Mouse (Mus musculus): ENCODE measurements around the gene 1700029F12Rik. TPM values are rescaled to one million over a fixed set of nuclear protein-coding genes. Genes with fewer than 3 reads are reported as not detected.

1700029F12Rik gene
- polyA plus RNA-seq, 1 experiment from 2014 or later = not detected

DNA sequence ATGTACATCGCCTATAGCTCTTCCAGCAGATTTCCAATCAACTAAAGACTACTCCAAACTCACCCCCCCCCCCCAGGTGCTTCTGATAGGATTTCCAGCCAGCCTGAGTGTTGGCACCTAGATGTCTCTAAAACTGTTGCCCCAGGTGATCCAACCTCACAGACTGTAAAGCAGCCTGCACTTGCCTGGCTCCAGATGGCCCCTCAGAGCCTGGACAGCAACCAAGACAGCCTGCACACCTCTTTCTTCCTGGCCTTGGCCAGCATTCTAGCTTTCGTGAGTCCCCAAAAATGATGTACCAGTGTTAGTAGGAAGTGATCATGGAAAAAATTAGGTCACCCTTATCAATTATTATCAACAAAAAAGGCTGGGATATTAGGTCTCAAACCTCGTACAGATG is 16.5 kb downstream of the 1700029F12Rik start:
- Histone ChIP-seq H3K4me2 (no peak overlapping the region), H3K27me3 (no peaks in the 10 kb centered on the region), H3K36me3 (no peaks in the 10 kb centered on the region), H3K4me3 (no peak overlapping the region), H3K4me1 (replicated peaks) (no peaks in the 10 kb centered on the region), H3K9me3 (no peaks in the 10 kb centered on the region), H3K27ac (replicated peaks) (no peak overlapping the region), H3K9ac (no peak overlapping the region)
- 93% methylated on average over 3 of the region's 3 CpGs for WGBS
- ATAC-seq (ENCODE audit: low read depth) = no peak

DNA sequence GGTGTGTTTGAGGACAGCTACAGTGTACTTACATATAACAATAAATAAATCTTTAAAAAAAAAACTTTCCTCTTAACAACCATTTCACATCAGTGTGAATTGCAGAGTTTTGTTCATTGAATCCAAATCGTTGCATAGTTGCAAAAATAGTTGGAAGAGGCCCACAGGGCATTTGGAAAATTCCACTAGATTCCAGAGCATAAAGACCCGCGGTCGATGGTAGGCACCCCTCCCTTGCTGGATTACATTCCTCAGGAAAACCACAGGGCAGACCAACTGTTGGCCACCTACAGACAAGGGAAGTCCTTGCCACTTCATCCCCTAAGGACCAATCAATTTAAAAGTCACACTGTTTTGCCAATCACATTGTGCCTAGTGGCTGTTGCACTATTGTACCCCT is 19.8 kb downstream of the 1700029F12Rik start:
- 88% methylated on average over 4 of the region's 4 CpGs for WGBS
- no peak for ATAC-seq (ENCODE audit: low read depth)
- Histone ChIP-seq H3K4me3 (no peak overlapping the region), H3K4me2 (no peak overlapping the region), H3K9me3 (no peaks in the 10 kb centered on the region), H3K9ac (no peak overlapping the region), H3K36me3 (no peaks in the 10 kb centered on the region), H3K27me3 (no peaks in the 10 kb centered on the region), H3K27ac (replicated peaks) (no peak overlapping the region), H3K4me1 (replicated peaks) (no peaks in the 10 kb centered on the region)

DNA sequence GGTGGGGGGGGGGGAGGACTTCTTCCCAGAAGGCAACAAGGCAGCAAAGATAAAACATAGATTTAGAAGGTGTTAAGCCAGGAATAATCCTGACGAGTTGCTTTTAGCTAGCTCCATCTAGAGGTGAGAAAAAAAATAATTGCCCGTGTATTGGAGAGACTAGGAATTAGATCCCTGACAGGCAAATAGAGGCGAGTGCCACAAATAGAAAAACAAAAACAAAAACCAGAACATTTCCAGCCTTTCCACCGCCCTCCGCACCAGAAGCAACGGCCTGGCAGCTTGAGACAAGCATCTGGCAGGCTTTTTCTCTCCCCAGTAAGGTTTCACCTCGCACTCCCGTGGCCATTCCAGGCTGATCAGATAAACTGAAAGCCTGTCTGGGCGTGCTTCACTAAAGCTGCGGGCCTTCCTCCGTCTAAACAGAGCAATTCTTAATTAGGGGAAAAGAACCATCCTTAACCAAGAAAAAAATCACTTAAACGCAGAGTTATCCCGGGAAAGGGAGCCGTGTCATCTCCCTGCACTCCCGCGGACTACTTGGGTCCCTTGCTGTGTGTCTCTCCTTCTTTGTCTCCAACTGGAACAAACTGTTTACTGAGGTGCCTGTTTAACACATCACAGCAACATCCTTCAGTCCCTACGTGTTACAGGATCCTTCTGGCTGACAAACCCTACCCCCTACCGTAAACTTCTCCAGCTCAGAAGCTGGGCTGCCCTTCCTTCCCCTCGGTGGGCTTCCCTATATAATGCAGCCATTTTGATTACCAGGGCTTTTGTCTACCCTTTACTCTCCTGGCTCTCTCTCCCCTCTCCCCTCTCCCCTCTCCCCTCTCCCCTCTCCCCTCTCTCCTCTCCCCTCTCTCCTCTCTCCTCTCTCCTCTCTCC is 25.7 kb downstream of the 1700029F12Rik start:
- Histone ChIP-seq H3K27me3 (no peaks in the 10 kb centered on the region), H3K36me3 (no peaks in the 10 kb centered on the region), H3K9ac (peak overlapping the region; percentile 78), H3K4me3 (peak overlapping the region; percentile 44), H3K4me2 (peak overlapping the region; percentile 82), H3K9me3 (no peaks in the 10 kb centered on the region), H3K27ac (replicated peaks) (peak overlapping the region; percentile 81), H3K4me1 (replicated peaks) (peaks cover 10% of the 10 kb centered on the region)
- under 1% methylated on average over 19 of the region's 19 CpGs for WGBS
- ATAC-seq (ENCODE audit: low read depth) = peak; percentile 87

DNA sequence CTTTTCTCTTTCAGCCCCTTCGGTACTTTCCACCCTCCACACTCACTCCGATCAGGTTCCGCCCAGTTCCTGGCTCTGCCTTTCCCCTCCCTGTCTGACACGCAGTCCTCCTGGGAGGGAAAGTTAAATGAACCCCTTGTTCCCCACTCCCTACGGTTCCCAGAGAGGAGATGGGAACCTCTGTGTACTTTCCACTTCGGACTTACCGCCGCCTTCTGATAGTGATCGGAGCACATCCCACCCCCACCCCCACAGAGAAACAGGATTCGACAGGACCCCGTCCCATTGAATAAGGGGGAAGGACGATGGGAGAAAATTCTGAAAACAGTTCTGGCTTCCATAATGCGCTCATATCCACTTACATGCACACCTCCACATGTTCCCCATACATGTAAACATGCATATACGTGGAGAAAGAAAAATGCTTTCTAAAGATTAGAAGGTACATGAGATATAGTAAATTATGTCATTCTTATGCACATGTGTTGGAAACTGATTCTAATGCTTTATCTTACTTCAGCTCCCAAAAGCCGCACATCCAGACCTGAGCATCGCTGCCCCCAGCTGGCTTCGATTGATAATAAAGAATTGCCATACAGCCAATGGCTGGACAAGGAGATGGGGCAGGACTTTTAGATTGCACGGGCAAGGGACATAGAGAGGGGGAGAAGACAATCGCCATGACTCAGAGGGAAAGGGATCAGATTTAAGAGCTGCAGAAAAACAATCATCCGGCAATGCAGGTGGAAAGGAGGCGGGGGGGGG is 26.5 kb downstream of the 1700029F12Rik start:
- H3K4me1 ChIP-seq (replicated peaks) = peaks cover 10% of the 10 kb centered on the region
- H3K9me3 ChIP-seq = no peaks in the 10 kb centered on the region
- peak; percentile 86 for ATAC-seq (ENCODE audit: low read depth)
- no peaks in the 10 kb centered on the region for H3K36me3 ChIP-seq
- H3K4me2 ChIP-seq = peak overlapping the region; percentile 82
- peak overlapping the region; percentile 78 for H3K9ac ChIP-seq
- 3% methylated on average over 17 of the region's 21 CpGs for WGBS
- peak overlapping the region; percentile 44 for H3K4me3 ChIP-seq
- H3K27me3 ChIP-seq = no peaks in the 10 kb centered on the region
- H3K27ac ChIP-seq (replicated peaks) = 0 out of 2 replicates have a peak overlapping the region, but pooled peaks have one; percentile 52

DNA sequence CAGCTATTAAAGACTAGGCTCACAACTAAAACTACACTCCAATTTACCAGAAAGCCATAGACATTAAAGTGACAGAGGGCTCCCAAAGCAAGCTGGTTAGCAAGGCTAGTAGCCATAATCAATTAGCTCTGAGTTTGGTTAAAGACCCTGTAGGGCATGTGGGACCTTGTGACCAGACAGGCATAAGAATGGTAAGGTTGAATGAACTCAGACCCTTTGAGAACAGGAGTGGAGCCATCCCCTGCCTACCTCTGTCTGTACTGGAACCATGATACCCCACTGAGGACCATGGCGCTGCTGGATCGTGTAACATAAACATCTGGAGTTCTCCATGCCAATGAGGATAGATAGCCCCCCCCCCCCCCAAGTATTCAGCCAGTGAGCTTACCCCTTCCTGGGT is 27.4 kb downstream of the 1700029F12Rik start:
- H3K36me3 ChIP-seq = no peaks in the 10 kb centered on the region
- 35% methylated on average over 2 of the region's 2 CpGs for WGBS
- no peak overlapping the region for H3K9ac ChIP-seq
- peak overlapping the region; percentile 82 for H3K4me2 ChIP-seq
- no peaks in the 10 kb centered on the region for H3K27me3 ChIP-seq
- H3K4me1 ChIP-seq (replicated peaks) = peaks cover 10% of the 10 kb centered on the region
- ATAC-seq (ENCODE audit: low read depth) = no peak
- no peaks in the 10 kb centered on the region for H3K9me3 ChIP-seq
- peak overlapping the region; percentile 44 for H3K4me3 ChIP-seq
- H3K27ac ChIP-seq (replicated peaks) = no peak overlapping the region

DNA sequence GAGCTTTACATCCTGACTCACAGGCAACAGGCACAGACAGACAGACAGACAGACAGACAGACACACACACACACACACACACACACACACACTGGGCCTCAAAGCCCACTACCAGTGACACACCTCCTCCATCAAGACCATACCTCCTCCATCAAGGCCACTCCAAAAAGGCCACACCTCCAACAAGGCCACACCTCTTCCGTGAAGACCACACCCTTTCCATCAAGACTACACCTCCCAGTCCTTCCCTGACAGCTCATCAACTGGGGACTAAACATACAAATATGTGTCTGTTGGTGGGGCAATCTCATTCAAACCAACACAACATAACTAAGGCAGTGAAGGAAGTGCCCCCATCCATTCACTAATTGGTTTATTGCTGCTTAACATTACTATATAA is 37.1 kb downstream of the 1700029F12Rik start:
- ATAC-seq (ENCODE audit: low read depth) = no peak
- Histone ChIP-seq H3K36me3 (no peaks in the 10 kb centered on the region), H3K27ac (replicated peaks) (no peak overlapping the region), H3K4me3 (no peak overlapping the region), H3K9ac (no peak overlapping the region), H3K9me3 (no peaks in the 10 kb centered on the region), H3K4me2 (no peak overlapping the region), H3K27me3 (no peaks in the 10 kb centered on the region), H3K4me1 (replicated peaks) (no peaks in the 10 kb centered on the region)
- WGBS = 71% methylated on average over 1 of the region's 1 CpGs

DNA sequence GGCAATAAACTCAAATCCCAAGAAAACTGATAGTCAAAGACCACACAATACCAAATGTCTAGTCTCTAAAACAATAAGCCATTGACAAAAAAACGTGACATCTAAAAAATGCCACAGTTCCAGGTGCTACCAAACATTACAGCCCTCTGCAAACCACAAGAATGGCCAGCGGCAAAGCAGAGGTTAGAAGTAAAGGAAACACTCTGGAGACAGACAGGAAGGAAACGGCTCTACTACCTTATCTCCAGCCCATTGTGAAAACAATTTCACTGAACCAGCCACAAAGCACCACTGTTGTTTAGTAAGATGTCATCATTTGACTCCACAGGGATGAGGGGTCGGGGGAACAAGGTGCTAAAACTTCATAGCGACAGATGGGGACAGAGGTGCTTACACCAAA is 38.9 kb downstream of the 1700029F12Rik start:
- Histone ChIP-seq H3K36me3 (no peaks in the 10 kb centered on the region), H3K27ac (replicated peaks) (no peak overlapping the region), H3K27me3 (no peaks in the 10 kb centered on the region), H3K9ac (no peak overlapping the region), H3K4me3 (no peak overlapping the region), H3K4me1 (replicated peaks) (no peaks in the 10 kb centered on the region), H3K9me3 (no peaks in the 10 kb centered on the region), H3K4me2 (no peak overlapping the region)
- no peak for ATAC-seq (ENCODE audit: low read depth)
- WGBS = 72% methylated on average over 5 of the region's 5 CpGs

DNA sequence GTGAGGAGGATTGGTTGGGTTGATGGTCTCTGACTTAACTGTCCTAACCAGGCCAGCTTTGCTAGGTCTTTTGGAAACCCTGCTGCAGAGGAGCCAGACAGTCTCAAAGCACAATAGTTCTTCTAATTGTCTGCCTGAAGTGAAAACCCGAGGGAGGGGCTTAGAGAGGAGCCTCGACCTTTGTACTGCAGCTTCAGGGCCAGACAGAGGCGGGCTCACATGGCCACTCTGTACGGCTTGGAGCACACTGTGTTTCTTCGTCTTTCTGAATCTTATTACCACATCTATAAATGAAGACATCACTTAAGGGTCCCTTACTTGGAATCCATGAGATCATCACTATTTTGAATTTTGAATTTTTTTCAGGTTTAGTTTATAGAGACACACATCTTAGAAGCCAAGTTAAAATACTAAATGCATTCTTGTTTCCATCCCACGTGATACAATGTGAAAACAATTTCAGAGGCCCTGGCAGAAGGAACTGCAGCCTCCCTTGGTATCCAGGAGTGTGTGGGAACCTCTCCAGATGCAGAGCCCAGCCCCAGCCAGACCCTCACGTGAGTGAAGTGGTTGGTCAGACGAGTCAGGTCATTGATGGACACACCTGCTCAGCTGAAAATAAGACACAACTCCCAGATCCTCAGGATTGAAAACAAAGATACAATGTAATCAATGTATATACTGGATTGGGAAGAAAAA is 40.7 kb downstream of the 1700029F12Rik start:
- H3K27ac ChIP-seq (replicated peaks) = no peak overlapping the region
- no peak overlapping the region for H3K4me3 ChIP-seq
- no peak overlapping the region for H3K4me2 ChIP-seq
- H3K9me3 ChIP-seq = no peaks in the 10 kb centered on the region
- 31% methylated on average over 8 of the region's 8 CpGs for WGBS
- H3K9ac ChIP-seq = no peak overlapping the region
- no peaks in the 10 kb centered on the region for H3K4me1 ChIP-seq (replicated peaks)
- ATAC-seq (ENCODE audit: low read depth) = no peak
- no peaks in the 10 kb centered on the region for H3K36me3 ChIP-seq
- H3K27me3 ChIP-seq = no peaks in the 10 kb centered on the region

DNA sequence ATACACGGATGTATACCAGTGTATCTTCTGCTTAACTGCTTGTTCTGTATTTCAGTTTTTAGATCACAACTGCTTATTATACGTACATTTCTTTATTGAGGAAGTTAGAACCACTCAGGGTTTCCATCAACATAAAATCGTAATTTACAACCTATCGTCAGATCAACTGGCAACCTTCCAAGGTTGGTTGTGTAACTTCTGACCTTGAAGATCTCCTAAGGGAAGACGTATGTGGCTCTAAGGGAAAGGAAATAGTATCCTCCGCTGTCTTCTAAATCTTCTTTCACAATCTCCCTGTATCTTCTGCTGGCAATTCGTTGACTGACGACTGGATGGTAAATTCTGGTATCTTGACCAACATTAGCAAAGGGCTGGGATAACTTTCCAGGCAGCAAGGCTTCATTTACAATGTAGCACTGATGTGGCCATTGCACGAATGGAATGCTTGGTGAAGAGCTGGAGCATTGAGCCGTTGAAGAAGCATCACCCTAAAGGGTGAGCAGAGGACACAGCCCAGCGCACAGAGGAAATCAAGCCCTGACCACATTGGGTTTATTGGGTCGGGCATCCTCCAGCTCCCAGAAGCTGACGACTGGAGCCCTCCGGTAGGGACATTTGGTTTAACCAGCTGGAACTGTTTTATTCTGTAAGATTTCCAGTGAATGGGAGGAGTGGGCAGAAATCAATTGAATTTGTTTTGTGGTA is 43.4 kb downstream of the 1700029F12Rik start:
- Histone ChIP-seq H3K4me2 (no peak overlapping the region), H3K9ac (no peak overlapping the region), H3K4me1 (replicated peaks) (0 out of 2 replicates have a peak, but pooled peaks cover under 1% of the 10 kb centered on the region), H3K36me3 (no peaks in the 10 kb centered on the region), H3K9me3 (no peaks in the 10 kb centered on the region), H3K27me3 (no peaks in the 10 kb centered on the region), H3K4me3 (no peak overlapping the region), H3K27ac (replicated peaks) (no peak overlapping the region)
- no peak for ATAC-seq (ENCODE audit: low read depth)
- WGBS = 82% methylated on average over 14 of the region's 14 CpGs

DNA sequence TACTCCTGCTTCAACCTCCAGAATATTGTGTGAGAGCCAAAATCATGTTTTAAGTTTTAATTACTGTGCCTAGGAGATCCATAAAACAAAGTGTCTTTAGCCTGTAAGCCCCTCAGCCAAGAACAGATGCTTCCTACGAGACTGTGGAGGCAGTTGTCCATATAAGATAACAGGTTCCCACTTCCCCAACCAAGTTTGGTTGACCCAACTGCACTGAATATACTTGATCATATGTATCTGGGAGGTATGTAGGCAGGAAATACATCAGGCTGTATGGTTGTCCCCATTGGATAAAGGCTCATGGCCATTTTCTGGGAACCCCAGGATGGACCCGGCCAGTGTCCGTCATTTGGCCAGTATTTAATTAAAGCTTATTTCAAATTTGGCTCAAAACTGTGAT is 44.1 kb downstream of the 1700029F12Rik start:
- Histone ChIP-seq H3K4me1 (replicated peaks) (0 out of 2 replicates have a peak, but pooled peaks cover 5% of the 10 kb centered on the region), H3K36me3 (no peaks in the 10 kb centered on the region), H3K9ac (no peak overlapping the region), H3K4me2 (no peak overlapping the region), H3K4me3 (no peak overlapping the region), H3K27me3 (no peaks in the 10 kb centered on the region), H3K27ac (replicated peaks) (no peak overlapping the region), H3K9me3 (no peaks in the 10 kb centered on the region)
- no peak for ATAC-seq (ENCODE audit: low read depth)
- WGBS = 94% methylated on average over 3 of the region's 3 CpGs

DNA sequence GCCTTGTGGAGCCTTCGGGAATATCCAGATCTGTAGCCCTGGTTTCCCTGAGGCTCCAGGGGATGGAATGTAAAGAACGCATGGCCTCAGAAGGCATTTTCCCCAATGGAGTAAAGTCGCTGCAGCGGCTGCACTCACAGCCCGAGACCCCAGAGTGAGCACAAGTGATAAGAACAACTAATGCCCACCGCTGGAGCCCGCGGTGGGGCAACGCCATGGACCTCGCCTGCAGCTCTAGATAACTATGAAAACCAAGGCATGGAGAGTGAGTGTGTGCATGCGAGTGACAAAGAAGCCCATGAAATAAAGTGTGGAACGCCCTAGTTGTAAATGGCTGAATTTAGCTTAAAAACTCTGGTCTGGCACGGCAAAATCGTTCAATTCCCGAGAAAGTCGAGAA is 45.0 kb downstream of the 1700029F12Rik start:
- WGBS = 96% methylated on average over 16 of the region's 16 CpGs
- ATAC-seq (ENCODE audit: low read depth) = no peak
- Histone ChIP-seq H3K4me2 (no peak overlapping the region), H3K9ac (no peak overlapping the region), H3K27me3 (no peaks in the 10 kb centered on the region), H3K9me3 (no peaks in the 10 kb centered on the region), H3K4me1 (replicated peaks) (0 out of 2 replicates have a peak, but pooled peaks cover 5% of the 10 kb centered on the region), H3K4me3 (no peak overlapping the region), H3K27ac (replicated peaks) (no peak overlapping the region), H3K36me3 (no peaks in the 10 kb centered on the region)

Data from neural tube, embryonic 13.5 days (tissue).